Mouse (Mus musculus) ES-Bruce4 (cell line): ENCODE results near the gene Fbxo42. TPM values are rescaled to one million over a fixed set of nuclear protein-coding genes. Genes with fewer than 3 reads are reported as not detected.
A peak's percentile ranks its signal among the peaks of the same experiment; 100 is the strongest.

ENCODE experiments used
- H3K27ac ChIP-seq: 2 replicates; pipeline ENCODE4 v1.5.1; 2012; ENCODE audit warnings: low read length, inconsistent platforms; ENCODE audit not compliant: insufficient read depth
- H3K27me3 ChIP-seq: 2 replicates; pipeline ENCODE4 v1.6.1; 2012; ENCODE audit warnings: mild to moderate bottlenecking, low read length, inconsistent platforms; ENCODE audit not compliant: control insufficient read depth, poor library complexity, insufficient read depth, severe bottlenecking
- H3K36me3 ChIP-seq: 2 replicates; pipeline ENCODE4 v1.6.1; 2012; ENCODE audit warnings: inconsistent platforms, mild to moderate bottlenecking, low read length, moderate library complexity; ENCODE audit not compliant: control insufficient read depth, poor library complexity, insufficient read depth, severe bottlenecking
- H3K4me1 ChIP-seq: one replicate; pipeline ENCODE4 v1.8.1; 2011; ENCODE audit warnings: low read length; ENCODE audit not compliant: control insufficient read depth, insufficient read depth
- H3K4me3 ChIP-seq: 2 replicates; pipeline ENCODE4 v1.5.1; 2011; ENCODE audit warnings: low read depth, mild to moderate bottlenecking, low read length
- H3K9ac ChIP-seq: 2 replicates; pipeline ENCODE4 v1.6.1; 2012; ENCODE audit warnings: low read depth, mild to moderate bottlenecking, inconsistent platforms; ENCODE audit not compliant: poor library complexity, severe bottlenecking
- H3K9me3 ChIP-seq: replicated peaks from 2 replicates; pipeline ENCODE4 v1.6.1; 2012; ENCODE audit warnings: mild to moderate bottlenecking, low read length, inconsistent platforms; ENCODE audit not compliant: control insufficient read depth, poor library complexity, insufficient read depth, severe bottlenecking
- CTCF ChIP-seq: IDR thresholded peaks from one replicate; pipeline ENCODE4 v1.8.1; 2011; ENCODE audit warnings: low read depth, low read length
- EP300 ChIP-seq: IDR thresholded peaks from 2 replicates; pipeline ENCODE4 v1.6.1; 2011; ENCODE audit warnings: low read depth, low read length; ENCODE audit not compliant: insufficient read depth
- POLR2A ChIP-seq: IDR thresholded peaks from one replicate; pipeline ENCODE4 v1.8.1; 2011; ENCODE audit warnings: low read length; ENCODE audit not compliant: insufficient read depth
- polyA plus RNA-seq: library from polyadenylated mRNA; stranded (reverse); fragments of >200 nt; gene quantifications from 2 replicates; pipeline ENCODE4 v1.2.4, GENCODE M21; 2011; ENCODE audit warnings: low read depth; ENCODE audit not compliant: missing spikeins, insufficient read depth, insufficient read length

The Fbxo42 gene
- polyA plus RNA-seq = 24.6 and 31.8 TPM in 2 replicates

DNA sequence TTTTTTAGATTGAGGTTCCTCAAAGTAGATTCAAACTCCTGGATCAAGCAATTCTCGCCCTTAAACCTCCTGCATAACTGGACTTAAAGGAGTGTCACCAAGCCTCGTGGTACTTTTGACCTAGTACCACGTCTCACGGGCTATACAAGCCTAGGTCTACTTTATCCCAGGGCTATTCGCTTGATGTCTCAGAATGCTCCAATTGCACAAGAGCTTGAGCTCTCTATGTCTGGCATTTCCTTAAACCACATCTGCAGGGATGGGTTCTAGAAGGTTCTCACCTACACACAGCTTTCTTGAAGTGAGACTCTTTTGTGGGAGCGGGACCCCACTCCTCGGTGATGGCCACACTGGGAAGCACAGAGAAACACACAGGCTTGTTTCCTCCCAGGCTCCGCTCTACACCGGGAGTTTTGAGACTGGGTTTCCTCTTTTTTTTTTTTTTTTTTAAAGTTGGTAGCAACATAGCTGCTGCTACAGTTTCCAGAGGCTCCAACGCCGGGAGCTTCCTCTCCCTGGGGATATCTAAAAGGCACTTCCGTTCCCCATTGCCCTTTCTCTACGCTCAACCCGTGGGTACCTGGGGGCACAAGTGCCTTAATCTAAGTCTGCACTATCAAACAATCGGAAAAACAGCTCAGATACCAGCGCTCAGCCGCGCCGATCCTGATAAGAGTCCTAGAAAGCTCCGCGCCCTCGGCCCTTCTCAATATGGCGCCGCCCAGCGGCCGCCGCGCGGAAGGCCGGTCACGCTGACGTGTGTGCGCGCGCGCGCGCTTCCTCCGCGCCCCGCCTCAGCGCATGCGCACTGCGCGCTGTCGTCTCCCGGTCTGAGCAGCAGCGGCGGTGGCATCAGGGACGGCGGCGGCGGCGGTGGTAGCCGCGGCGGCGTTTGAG lies at the start of gene Fbxo42:
Gene Fbxo42, plus strand, starts transcription at position 802 of the 897 bp plus-strand sequence.
- H3K9ac ChIP-seq = peak within 1 kb of the TSS; percentile 90
- no peaks in the 10 kb centered on the region for H3K9me3 ChIP-seq
- no peak for TF ChIP-seq EP300
- peak; percentile 53 for TF ChIP-seq CTCF
- peak; percentile 15 for TF ChIP-seq POLR2A

GRCm38 (mm10) chr4:141098935-141099334 lies 48.8 kb upstream of the Fbxo42 start:
- no peaks in the 10 kb centered on the region for H3K27me3 ChIP-seq
- no peaks in the 10 kb centered on the region for H3K9me3 ChIP-seq
- H3K36me3 ChIP-seq = no peaks in the 10 kb centered on the region
- TF ChIP-seq CTCF (no peak), POLR2A (no peak), EP300 (no peak)
- no peak overlapping the region for H3K4me3 ChIP-seq
- peaks cover 3% of the 10 kb centered on the region for H3K4me1 ChIP-seq
- no peak overlapping the region for H3K9ac ChIP-seq
- no peak overlapping the region for H3K27ac ChIP-seq

More for the DNA sequence above, at the start of gene Fbxo42:
- Histone ChIP-seq H3K27me3 (no peaks in the 10 kb centered on the region), H3K4me3 (peak within 1 kb of the TSS; percentile 96), H3K4me1 (no peaks in the 10 kb centered on the region), H3K27ac (peak within 1 kb of the TSS; percentile 69), H3K36me3 (no peaks in the 10 kb centered on the region; the same call in 1 of the 2 replicates)

- Histone ChIP-seq H3K27me3 (no peaks in the 10 kb centered on the region), H3K4me3 (no peak overlapping the region), H3K36me3 (no peaks in the 10 kb centered on the region), H3K4me1 (peaks cover 3% of the 10 kb centered on the region), H3K9ac (no peak overlapping the region), H3K9me3 (no peaks in the 10 kb centered on the region), H3K27ac (no peak overlapping the region)
- no peak for TF ChIP-seq CTCF
- TF ChIP-seq POLR2A = no peak
- TF ChIP-seq EP300 = no peak
These were observed 47.8 kb upstream of the Fbxo42 start for GRCm38 (mm10) chr4:141099956-141100355.

GRCm38 (mm10) chr4:141101291-141101690 lies 46.4 kb upstream of the Fbxo42 start:
- Histone ChIP-seq H3K9ac (no peak overlapping the region), H3K9me3 (no peaks in the 10 kb centered on the region), H3K36me3 (no peaks in the 10 kb centered on the region), H3K27ac (no peak overlapping the region), H3K27me3 (no peaks in the 10 kb centered on the region), H3K4me3 (peak overlapping the region; percentile 22; the same call in 1 of the 2 replicates), H3K4me1 (peaks cover 2% of the 10 kb centered on the region)
- TF ChIP-seq EP300 (no peak), POLR2A (no peak), CTCF (no peak)

- TF ChIP-seq CTCF = peak; percentile 48
- TF ChIP-seq POLR2A = no peak
- no peak for TF ChIP-seq EP300
- peaks cover 2% of the 10 kb centered on the region for H3K4me1 ChIP-seq
- H3K27me3 ChIP-seq = no peaks in the 10 kb centered on the region
- no peak overlapping the region for H3K9ac ChIP-seq
- no peaks in the 10 kb centered on the region for H3K9me3 ChIP-seq
- H3K4me3 ChIP-seq = no peak overlapping the region
- no peaks in the 10 kb centered on the region for H3K36me3 ChIP-seq
- no peak overlapping the region for H3K27ac ChIP-seq
These were observed 45.9 kb upstream of the Fbxo42 start for GRCm38 (mm10) chr4:141101855-141102254.

GRCm38 (mm10) chr4:141106526-141107183 lies 41.1 kb upstream of the Fbxo42 start:
- H3K27me3 ChIP-seq = no peaks in the 10 kb centered on the region
- TF ChIP-seq POLR2A = no peak
- no peak for TF ChIP-seq CTCF
- TF ChIP-seq EP300 = no peak
- H3K27ac ChIP-seq = no peak overlapping the region
- peaks cover 4% of the 10 kb centered on the region; the same call in 1 of the 2 replicates for H3K9me3 ChIP-seq
- H3K36me3 ChIP-seq = no peaks in the 10 kb centered on the region
- H3K4me1 ChIP-seq = no peaks in the 10 kb centered on the region
- H3K9ac ChIP-seq = no peak overlapping the region
- H3K4me3 ChIP-seq = no peak overlapping the region
